Comparison of ENCODE assay signal across 11 mouse cellular contexts in genomic region chr3:38663670-38664494, GRCm38 (mm10).
A peak's percentile ranks its signal among the peaks of the same experiment; 100 is the strongest.
DNase-seq lines count a peak whose midpoint lies in the region; ATAC-seq lines count a peak whose summit lies in the region.
"Had no signal": no experiment of that assay in that cellular context is flagged by ENCODE, and none has a peak within 500 bp of the region (broad histone marks: within the 10 kb centered on the region; RNA-seq: fewer than 3 reads in every experiment).

No protein-coding gene starts in this region.

- ATAC-seq in limb, embryonic 11.5 days (ENCODE audit: insufficient number of reproducible peaks, low FRiP score, low TSS enrichment, low read depth) = no peak
- ATAC-seq in embryonic facial prominence, embryonic 13.5 days (ENCODE audit: insufficient number of reproducible peaks, insufficient read depth, low FRiP score, low TSS enrichment, low read depth) = no peak
- peak; percentile 91 for ATAC-seq in hindbrain, embryonic 16.5 days
- ATAC-seq in neural tube, embryonic 14.5 days (ENCODE audit: low read depth) = peak; percentile 93
- ATAC-seq: intestine, embryonic 15.5 days had no signal

- H3K9me3 ChIP-seq in limb, embryonic 11.5 days (ENCODE audit: control insufficient read depth, low read length) = no peaks in the 10 kb centered on the region
- H3K9me3 ChIP-seq in limb, embryonic 10.5 days (replicated peaks) = no peaks in the 10 kb centered on the region
- H3K9me3 ChIP-seq in embryonic facial prominence, embryonic 13.5 days = 0 out of 2 replicates have a peak, but pooled peaks cover 4% of the 10 kb centered on the region
- no peaks in the 10 kb centered on the region; the same call in 1 of the 2 replicates for H3K9me3 ChIP-seq in hindbrain, embryonic 16.5 days (ENCODE audit: control insufficient read depth, low read length)
- H3K9me3 ChIP-seq in neural tube, embryonic 14.5 days (ENCODE audit: control insufficient read depth, low read length) = no peaks in the 10 kb centered on the region
- H3K9me3 ChIP-seq: intestine, embryonic 15.5 days had no signal

- H3K4me3 ChIP-seq in limb, embryonic 11.5 days (ENCODE audit: low read depth, low read length) = no peak overlapping the region
- H3K4me3 ChIP-seq in limb, embryonic 10.5 days = no peak overlapping the region
- H3K4me3 ChIP-seq in embryonic facial prominence, embryonic 13.5 days = no peak overlapping the region
- peak overlapping the region; percentile 2; the same call in 1 of the 2 replicates for H3K4me3 ChIP-seq in hindbrain, embryonic 16.5 days (ENCODE audit: low read length)
- H3K4me3 ChIP-seq in neural tube, embryonic 14.5 days (ENCODE audit: low read depth, low read length) = no peak overlapping the region
- H3K4me3 ChIP-seq: intestine, embryonic 15.5 days had no signal

- no peak overlapping the region for H3K27ac ChIP-seq in limb, embryonic 11.5 days (replicated peaks; ENCODE audit: low read depth, low read length)
- no peak overlapping the region for H3K27ac ChIP-seq in limb, embryonic 10.5 days
- 0 out of 2 replicates have a peak overlapping the region, but pooled peaks have one; percentile 19 for H3K27ac ChIP-seq in embryonic facial prominence, embryonic 13.5 days
- peak overlapping the region; percentile 68 for H3K27ac ChIP-seq in hindbrain, embryonic 16.5 days (ENCODE audit: low read depth, low read length)
- peak overlapping the region; percentile 76 for H3K27ac ChIP-seq in neural tube, embryonic 14.5 days (ENCODE audit: low read depth, low read length)
- H3K27ac ChIP-seq: intestine, embryonic 15.5 days had no signal

- H3K9ac ChIP-seq in limb, embryonic 11.5 days (ENCODE audit: low read length) = no peak overlapping the region
- no peak overlapping the region for H3K9ac ChIP-seq in embryonic facial prominence, embryonic 13.5 days
- peak overlapping the region; percentile 2; the same call in 1 of the 2 replicates for H3K9ac ChIP-seq in hindbrain, embryonic 16.5 days (ENCODE audit: low read depth, low read length)
- peak overlapping the region; percentile 25; the same call in 1 of the 2 replicates for H3K9ac ChIP-seq in neural tube, embryonic 14.5 days (replicated peaks; ENCODE audit: low read depth, low read length)
- H3K9ac ChIP-seq: intestine, embryonic 15.5 days had no signal

- no peaks in the 10 kb centered on the region for H3K27me3 ChIP-seq in limb, embryonic 11.5 days (ENCODE audit: control insufficient read depth, insufficient read depth, low read length)
- H3K27me3 ChIP-seq in limb, embryonic 10.5 days (ENCODE audit: low read depth, poor library complexity, severe bottlenecking) = no peaks in the 10 kb centered on the region
- H3K27me3 ChIP-seq in embryonic facial prominence, embryonic 13.5 days = no peaks in the 10 kb centered on the region
- H3K27me3 ChIP-seq in hindbrain, embryonic 16.5 days (replicated peaks; ENCODE audit: control insufficient read depth, insufficient read depth, low read length) = no peaks in the 10 kb centered on the region
- H3K27me3 ChIP-seq in neural tube, embryonic 14.5 days (ENCODE audit: control insufficient read depth, insufficient read depth, low read length) = no peaks in the 10 kb centered on the region
- H3K27me3 ChIP-seq: intestine, embryonic 15.5 days had no signal

- H3K36me3 ChIP-seq in limb, embryonic 11.5 days (ENCODE audit: control insufficient read depth, insufficient read depth, low read length) = no peaks in the 10 kb centered on the region
- no peaks in the 10 kb centered on the region for H3K36me3 ChIP-seq in limb, embryonic 10.5 days
- H3K36me3 ChIP-seq in embryonic facial prominence, embryonic 13.5 days = no peaks in the 10 kb centered on the region
- no peaks in the 10 kb centered on the region for H3K36me3 ChIP-seq in hindbrain, embryonic 16.5 days (ENCODE audit: control insufficient read depth, insufficient read depth, low read length)
- H3K36me3 ChIP-seq in neural tube, embryonic 14.5 days (ENCODE audit: control insufficient read depth, insufficient read depth, low read length) = no peaks in the 10 kb centered on the region
- H3K36me3 ChIP-seq: intestine, embryonic 15.5 days had no signal

- 70% methylated on average over 17 of the region's 17 CpGs for WGBS in limb, embryonic 11.5 days
- WGBS in limb, embryonic 10.5 days = 80% methylated on average over 17 of the region's 17 CpGs
- WGBS in embryonic facial prominence, embryonic 13.5 days = 38% methylated on average over 17 of the region's 17 CpGs
- WGBS in hindbrain, embryonic 16.5 days = 19% methylated on average over 17 of the region's 17 CpGs
- 16% methylated on average over 17 of the region's 17 CpGs for WGBS in neural tube, embryonic 14.5 days

- no peak overlapping the region for H3K4me2 ChIP-seq in limb, embryonic 11.5 days (ENCODE audit: low read depth, severe bottlenecking)
- 0 out of 2 replicates have a peak overlapping the region, but pooled peaks have one; percentile 2 for H3K4me2 ChIP-seq in embryonic facial prominence, embryonic 13.5 days
- peak overlapping the region; percentile 35 for H3K4me2 ChIP-seq in hindbrain, embryonic 16.5 days (ENCODE audit: low read length)
- peak overlapping the region; percentile 41 for H3K4me2 ChIP-seq in neural tube, embryonic 14.5 days (ENCODE audit: low read depth, low read length)
- H3K4me2 ChIP-seq: intestine, embryonic 15.5 days had no signal

- DNase-seq in limb, embryonic 11.5 days (ENCODE audit: low spot score) = peak; percentile 24
- DNase-seq in limb, embryonic 10.5 days (ENCODE audit: low spot score) = no peak
- no peak for DNase-seq in liver
- no peak for DNase-seq in gastrocnemius, adult 8-10 months (ENCODE audit: low spot score in 2 of 2)
- no peak for DNase-seq in adrenal gland, postnatal 4 days (ENCODE audit: low spot score in 2 of 2)
- DNase-seq: lung, postnatal 14 days; right cerebral cortex, postnatal 14 days had no signal

- H3K4me1 ChIP-seq in limb, embryonic 11.5 days (ENCODE audit: control insufficient read depth, insufficient read depth, low read length) = no peaks in the 10 kb centered on the region
- peaks cover 4% of the 10 kb centered on the region; the same call in 1 of the 2 replicates for H3K4me1 ChIP-seq in limb, embryonic 10.5 days
- H3K4me1 ChIP-seq in embryonic facial prominence, embryonic 13.5 days = peaks cover 13% of the 10 kb centered on the region
- H3K4me1 ChIP-seq in hindbrain, embryonic 16.5 days (ENCODE audit: control insufficient read depth, insufficient read depth, low read depth, low read length) = peaks cover 6% of the 10 kb centered on the region
- H3K4me1 ChIP-seq in neural tube, embryonic 14.5 days (ENCODE audit: control insufficient read depth, insufficient read depth, low read length) = peaks cover 10% of the 10 kb centered on the region; the same call in 1 of the 2 replicates
- H3K4me1 ChIP-seq: intestine, embryonic 15.5 days had no signal

Comparison
In these comparisons a context has a peak if more than half of its experiments do, and no peak if none do; other contexts are left out.
1. ATAC-seq: peak in hindbrain, embryonic 16.5 days (single experiment) and neural tube, embryonic 14.5 days (single experiment); none in limb, embryonic 11.5 days (single experiment) and embryonic facial prominence, embryonic 13.5 days (single experiment).
2. H3K27ac ChIP-seq: peak in embryonic facial prominence, embryonic 13.5 days (single experiment), hindbrain, embryonic 16.5 days (single experiment) and neural tube, embryonic 14.5 days (single experiment); none in limb, embryonic 11.5 days (single experiment) and limb, embryonic 10.5 days (single experiment).
3. H3K9ac ChIP-seq: peak in hindbrain, embryonic 16.5 days (single experiment) and neural tube, embryonic 14.5 days (single experiment); none in limb, embryonic 11.5 days (single experiment) and embryonic facial prominence, embryonic 13.5 days (single experiment).